Mouse (Mus musculus) lung, embryonic 15.5 days (tissue): ENCODE data around the gene Tmem232. TPM values are rescaled to one million over a fixed set of nuclear protein-coding genes. Genes with fewer than 3 reads are reported as not detected.
"Not testable (repeated sequence)": the region's sequence is repeated elsewhere in the genome, so short reads cannot be mapped to it uniquely, and the experiment has no call there.

ENCODE experiments used
- ATAC-seq: fragments of 200-750 bp; cut with Nextera tagmentation; 2 replicates; pipeline ENCODE4 v1.8.0; 2017; ENCODE audit warnings: moderate number of reproducible peaks, borderline replicate concordance; ENCODE audit not compliant: low FRiP score, low TSS enrichment; ENCODE audit errors: extremely low read depth
- H3K27ac ChIP-seq: fragments of 300-500 bp; sonication (generic); 2 replicates; pipeline ENCODE4 v1.5.1; 2015; ENCODE audit warnings: moderate library complexity, mild to moderate bottlenecking, inconsistent platforms
- H3K27me3 ChIP-seq: fragments of 300-500 bp; sonication (generic); 2 replicates; pipeline ENCODE4 v1.6.1; 2015; ENCODE audit warnings: inconsistent platforms
- H3K36me3 ChIP-seq: fragments of 300-500 bp; sonication (generic); 2 replicates; pipeline ENCODE4 v1.6.1; 2015; ENCODE audit warnings: inconsistent platforms
- H3K4me1 ChIP-seq: fragments of 300-500 bp; sonication (generic); 2 replicates; pipeline ENCODE4 v1.6.1; 2015; ENCODE audit warnings: inconsistent platforms
- H3K4me2 ChIP-seq: fragments of 300-500 bp; sonication (generic); 2 replicates; pipeline ENCODE4 v1.6.1; 2015; ENCODE audit warnings: inconsistent platforms, mild to moderate bottlenecking, moderate library complexity
- H3K4me3 ChIP-seq: fragments of 300-500 bp; sonication (generic); 2 replicates; pipeline ENCODE4 v1.5.1; 2015; ENCODE audit warnings: mild to moderate bottlenecking, inconsistent platforms
- H3K9ac ChIP-seq: fragments of 300-500 bp; sonication (generic); 2 replicates; pipeline ENCODE4 v1.6.1; 2015; ENCODE audit warnings: inconsistent platforms
- H3K9me3 ChIP-seq: fragments of 300-500 bp; sonication (generic); 2 replicates; pipeline ENCODE4 v1.6.1; 2016; ENCODE audit warnings: inconsistent platforms
- WGBS: fragments of 180-500 bp; shearing (Covaris S2); methylation state at CpG from one replicate; pipeline ENCODE4 v1.1.7; 2015; 5-methylcytosine and 5-hydroxymethylcytosine counted together
- polyA plus RNA-seq: library from polyadenylated mRNA; unstranded; fragments of >200 nt; fragmentation: Nextera tagmentation; extraction: Ambion mirVana; gene quantifications from 2 replicates; pipeline ENCODE4 v1.2.1, GENCODE M21; 2015

The Tmem232 gene
- polyA plus RNA-seq, 1 experiment from 2014 or later, result 0.34 TPM

DNA sequence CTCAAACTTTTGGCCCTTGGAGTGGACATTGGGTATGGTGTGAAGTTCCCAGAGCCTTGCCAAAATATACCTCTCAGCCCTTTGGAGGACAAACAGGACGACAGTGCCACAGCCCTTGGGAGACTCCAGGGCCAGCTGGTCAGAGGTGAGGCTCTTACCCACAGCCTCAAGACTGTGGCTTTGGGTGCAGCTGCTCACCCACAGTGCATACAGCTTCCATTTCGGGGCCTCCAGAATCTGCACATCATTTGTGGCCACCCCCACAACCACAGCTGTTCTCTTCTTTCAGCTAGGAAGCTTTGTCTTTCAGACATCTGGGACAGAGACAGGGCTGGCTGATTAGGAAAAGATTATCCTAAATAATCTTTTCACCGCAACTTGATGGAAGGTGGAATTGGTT lies 27.1 kb downstream of the Tmem232 start:
- no peak for ATAC-seq

DNA sequence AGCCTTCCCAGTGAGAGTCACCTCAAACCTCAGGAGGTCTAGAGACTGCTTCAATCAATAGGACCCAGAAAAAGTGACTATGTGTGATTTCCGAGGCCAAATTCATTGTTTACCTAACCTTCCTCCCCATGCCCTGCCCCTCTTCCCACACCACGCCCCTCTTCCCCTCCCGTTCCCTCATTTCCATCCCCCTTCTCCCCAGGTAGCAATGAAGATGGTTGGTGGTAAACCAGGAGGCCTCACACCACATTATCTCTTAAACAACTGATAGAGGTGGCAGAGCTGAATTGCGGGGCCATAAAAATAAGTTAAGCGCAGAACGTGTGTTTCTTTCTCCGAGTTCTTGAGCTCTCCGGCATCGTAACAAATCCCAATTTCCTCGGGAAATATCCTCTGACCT lies 55.9 kb downstream of the Tmem232 start:
- Histone ChIP-seq H3K9me3 (no peaks in the 10 kb centered on the region), H3K9ac (no peak overlapping the region), H3K27me3 (no peaks in the 10 kb centered on the region), H3K4me1 (no peaks in the 10 kb centered on the region), H3K4me2 (no peak overlapping the region), H3K27ac (no peak overlapping the region), H3K36me3 (no peaks in the 10 kb centered on the region), H3K4me3 (no peak overlapping the region)
- 53% methylated on average over 10 of the region's 10 CpGs for WGBS
- ATAC-seq, result no peak

More for the DNA sequence above, 27.1 kb downstream of the Tmem232 start:
- Histone ChIP-seq H3K4me3 (no peak overlapping the region), H3K4me1 (no peaks in the 10 kb centered on the region), H3K9ac (no peak overlapping the region), H3K27ac (no peak overlapping the region), H3K36me3 (no peaks in the 10 kb centered on the region), H3K27me3 (no peaks in the 10 kb centered on the region), H3K9me3 (no peaks in the 10 kb centered on the region), H3K4me2 (no peak overlapping the region)
- 77% methylated on average over 3 of the region's 3 CpGs for WGBS

DNA sequence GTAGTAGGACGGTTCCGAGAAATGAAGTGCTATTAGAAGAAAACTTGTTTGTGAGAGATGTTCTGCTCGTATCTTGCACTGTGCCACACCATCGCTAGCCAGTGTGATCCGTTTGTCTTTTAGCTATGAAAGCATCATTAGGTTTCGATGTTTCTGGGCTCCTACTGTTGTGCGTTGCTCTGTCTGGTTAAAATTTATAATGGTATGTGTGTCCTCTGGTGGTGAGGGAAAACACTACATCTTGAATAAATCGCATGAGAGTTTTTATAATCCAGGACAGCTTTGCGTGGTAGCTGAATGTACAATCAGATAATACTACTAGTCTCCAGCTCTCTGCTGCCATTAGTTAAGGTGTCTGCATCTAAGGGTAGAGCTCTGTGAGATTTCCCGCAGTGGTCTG lies 63.8 kb downstream of the Tmem232 start:
- H3K27ac ChIP-seq, result no peak overlapping the region
- no peak for ATAC-seq
- WGBS, result 91% methylated on average over 10 of the region's 10 CpGs
- no peaks in the 10 kb centered on the region for H3K36me3 ChIP-seq
- H3K4me3 ChIP-seq, result no peak overlapping the region
- H3K4me1 ChIP-seq, result no peaks in the 10 kb centered on the region
- no peak overlapping the region for H3K4me2 ChIP-seq
- no peak overlapping the region for H3K9ac ChIP-seq
- no peaks in the 10 kb centered on the region for H3K9me3 ChIP-seq
- no peaks in the 10 kb centered on the region for H3K27me3 ChIP-seq

DNA sequence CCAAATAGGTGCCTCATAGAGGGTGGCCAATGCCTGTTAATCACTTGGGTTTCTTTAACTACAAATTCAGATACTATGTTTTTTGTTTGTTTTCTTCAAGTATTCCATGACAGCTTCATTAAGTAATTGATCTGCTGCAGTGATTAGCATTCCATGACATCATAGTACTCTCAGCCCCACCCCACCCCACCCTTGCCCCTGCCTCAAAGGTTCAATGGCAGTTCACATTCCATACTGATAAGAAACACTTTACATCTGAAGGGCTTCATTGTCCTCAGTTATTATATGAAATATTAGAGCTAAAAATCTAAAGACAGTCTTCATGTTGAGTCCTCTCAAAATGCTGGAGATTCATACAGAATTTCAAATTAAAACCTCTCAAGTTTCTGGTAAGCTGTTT lies 89.8 kb downstream of the Tmem232 start:
- Histone ChIP-seq H3K9me3 (no peaks in the 10 kb centered on the region), H3K27me3 (no peaks in the 10 kb centered on the region), H3K9ac (no peak overlapping the region), H3K27ac (no peak overlapping the region), H3K4me2 (no peak overlapping the region), H3K4me1 (no peaks in the 10 kb centered on the region), H3K4me3 (no peak overlapping the region), H3K36me3 (no peaks in the 10 kb centered on the region)
- ATAC-seq, result no peak; the same call in 1 of the 2 replicates

DNA sequence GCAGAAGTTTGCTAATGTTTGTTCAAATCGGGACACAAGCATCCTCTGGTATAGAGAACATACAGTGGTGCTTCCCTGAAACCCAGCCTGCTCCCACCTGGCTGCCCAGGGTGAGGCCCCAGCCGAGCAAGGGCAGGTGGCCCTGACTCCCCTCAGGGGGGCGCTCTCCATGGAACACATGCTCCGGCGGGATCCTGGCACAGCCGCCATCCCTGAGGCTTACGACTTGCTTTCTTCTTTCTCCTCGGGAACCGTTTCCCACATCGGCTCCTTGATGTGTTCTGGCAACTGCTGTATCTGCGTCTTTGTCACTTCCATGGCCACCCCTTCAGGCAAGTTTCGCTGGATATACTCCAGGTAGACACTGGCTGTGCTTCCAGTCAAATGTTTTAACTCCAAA lies 102.7 kb downstream of the Tmem232 start:
- not testable (repeated sequence) for H3K27ac ChIP-seq, H3K9me3 ChIP-seq, H3K9ac ChIP-seq, H3K36me3 ChIP-seq, H3K4me1 ChIP-seq, H3K27me3 ChIP-seq, H3K4me2 ChIP-seq, H3K4me3 ChIP-seq, ATAC-seq
- WGBS, result 84% methylated on average over 12 of the region's 12 CpGs

DNA sequence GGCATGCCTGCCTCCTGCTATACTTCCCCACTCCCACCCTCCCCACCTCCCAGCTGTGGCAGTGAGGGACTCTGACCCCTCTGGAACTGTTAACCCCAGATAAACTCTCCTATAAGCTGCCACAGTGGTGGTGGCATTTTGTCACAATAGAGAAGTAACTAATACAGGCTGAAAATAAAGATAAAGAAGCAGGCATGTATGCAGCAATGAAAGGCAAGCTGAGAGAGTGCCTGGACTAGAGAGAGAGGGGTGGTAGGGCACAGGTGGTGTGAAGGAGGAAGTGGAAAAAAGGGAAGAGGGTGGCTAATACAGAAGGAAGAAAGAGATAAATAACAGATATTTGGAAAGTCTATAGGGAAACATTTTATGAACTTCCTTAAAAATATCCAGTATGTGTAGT lies 121.5 kb downstream of the Tmem232 start:
- Histone ChIP-seq H3K4me1 (no peaks in the 10 kb centered on the region), H3K27ac (no peak overlapping the region), H3K4me2 (no peak overlapping the region), H3K27me3 (no peaks in the 10 kb centered on the region), H3K4me3 (no peak overlapping the region), H3K9ac (no peak overlapping the region), H3K9me3 (no peaks in the 10 kb centered on the region), H3K36me3 (no peaks in the 10 kb centered on the region)
- no peak for ATAC-seq

DNA sequence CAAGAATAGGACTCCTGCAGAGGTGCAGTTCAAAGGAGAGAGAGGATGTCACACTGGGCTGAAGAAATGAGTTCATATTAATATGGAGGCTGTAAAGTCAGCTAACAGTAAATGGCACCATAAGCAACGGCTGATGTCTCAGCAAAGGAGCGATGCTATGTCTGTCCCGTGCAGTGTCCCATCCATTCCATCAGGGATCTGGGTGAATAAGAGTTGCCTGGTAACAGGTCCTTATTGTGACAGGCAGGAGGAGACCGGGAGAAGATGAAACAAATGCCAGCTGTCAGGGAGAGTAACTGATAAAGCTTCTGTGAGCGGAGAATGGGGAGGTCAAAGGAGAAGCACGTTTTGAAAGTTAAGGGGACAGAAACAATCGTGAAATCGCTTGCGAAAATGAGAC lies 135.3 kb downstream of the Tmem232 start:
- H3K27me3 ChIP-seq, result no peaks in the 10 kb centered on the region
- no peak overlapping the region for H3K27ac ChIP-seq
- no peak overlapping the region for H3K9ac ChIP-seq
- no peaks in the 10 kb centered on the region for H3K36me3 ChIP-seq
- H3K4me3 ChIP-seq, result no peak overlapping the region
- no peaks in the 10 kb centered on the region for H3K9me3 ChIP-seq
- ATAC-seq, result no peak
- no peaks in the 10 kb centered on the region for H3K4me1 ChIP-seq
- no peak overlapping the region for H3K4me2 ChIP-seq
- WGBS, result 41% methylated on average over 9 of the region's 9 CpGs

DNA sequence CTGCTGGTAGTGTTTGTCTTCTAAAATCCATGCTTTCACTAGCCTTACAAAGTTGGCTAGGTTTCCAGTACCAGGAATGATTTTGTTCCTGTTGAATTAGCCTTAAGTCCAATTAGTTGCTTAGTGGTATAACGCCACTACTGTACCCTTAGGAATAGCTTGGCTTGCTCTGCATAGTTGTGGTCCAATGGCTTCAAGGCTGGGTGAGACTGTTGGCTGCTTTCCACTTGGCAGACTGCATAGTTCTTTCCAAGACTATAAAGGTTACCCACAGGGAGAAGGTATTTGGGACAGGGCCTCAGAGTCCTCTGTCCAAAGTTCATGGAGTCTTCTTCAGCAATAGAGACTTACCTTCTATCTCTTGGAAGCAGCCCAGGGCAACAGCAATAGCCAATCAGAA lies 139.7 kb downstream of the Tmem232 start:
- no peak overlapping the region for H3K4me3 ChIP-seq
- H3K4me2 ChIP-seq, result no peak overlapping the region
- H3K36me3 ChIP-seq, result no peaks in the 10 kb centered on the region
- no peaks in the 10 kb centered on the region for H3K4me1 ChIP-seq
- no peaks in the 10 kb centered on the region for H3K27me3 ChIP-seq
- ATAC-seq, result no peak
- H3K9ac ChIP-seq, result no peak overlapping the region
- 78% methylated on average over 1 of the region's 1 CpGs for WGBS
- H3K27ac ChIP-seq, result no peak overlapping the region
- H3K9me3 ChIP-seq, result no peaks in the 10 kb centered on the region

DNA sequence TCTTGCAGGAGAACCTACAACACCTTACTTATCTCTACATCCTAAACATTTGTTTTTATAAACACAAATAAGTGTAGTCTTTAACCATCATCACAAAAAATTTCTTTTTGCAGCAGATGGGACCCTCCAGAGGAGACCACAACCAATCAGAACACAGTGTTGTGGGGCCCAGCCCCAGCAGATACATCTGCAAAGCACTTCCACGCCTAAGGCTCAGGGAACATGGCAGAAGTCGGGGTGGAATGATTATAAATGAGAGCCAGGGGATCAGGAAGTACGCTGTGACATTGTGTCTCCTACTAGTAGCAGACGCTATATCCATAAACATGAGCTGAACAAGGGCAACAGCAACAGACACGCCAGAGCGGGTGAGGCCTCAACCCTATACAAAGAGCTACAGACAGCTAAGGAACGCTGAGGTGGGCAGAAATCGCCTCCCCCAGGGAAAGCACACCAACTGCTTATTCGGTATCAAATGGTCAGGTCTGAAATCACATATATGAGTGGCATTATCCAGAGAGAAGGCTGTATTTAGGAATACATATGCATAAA lies 156.1 kb downstream of the Tmem232 start:
- no peak overlapping the region for H3K4me3 ChIP-seq
- 79% methylated on average over 9 of the region's 9 CpGs for WGBS
- H3K27me3 ChIP-seq, result no peaks in the 10 kb centered on the region
- H3K36me3 ChIP-seq, result no peaks in the 10 kb centered on the region
- H3K9ac ChIP-seq, result no peak overlapping the region
- no peaks in the 10 kb centered on the region for H3K4me1 ChIP-seq
- no peak overlapping the region for H3K4me2 ChIP-seq
- no peak for ATAC-seq
- H3K27ac ChIP-seq, result no peak overlapping the region
- no peaks in the 10 kb centered on the region for H3K9me3 ChIP-seq

DNA sequence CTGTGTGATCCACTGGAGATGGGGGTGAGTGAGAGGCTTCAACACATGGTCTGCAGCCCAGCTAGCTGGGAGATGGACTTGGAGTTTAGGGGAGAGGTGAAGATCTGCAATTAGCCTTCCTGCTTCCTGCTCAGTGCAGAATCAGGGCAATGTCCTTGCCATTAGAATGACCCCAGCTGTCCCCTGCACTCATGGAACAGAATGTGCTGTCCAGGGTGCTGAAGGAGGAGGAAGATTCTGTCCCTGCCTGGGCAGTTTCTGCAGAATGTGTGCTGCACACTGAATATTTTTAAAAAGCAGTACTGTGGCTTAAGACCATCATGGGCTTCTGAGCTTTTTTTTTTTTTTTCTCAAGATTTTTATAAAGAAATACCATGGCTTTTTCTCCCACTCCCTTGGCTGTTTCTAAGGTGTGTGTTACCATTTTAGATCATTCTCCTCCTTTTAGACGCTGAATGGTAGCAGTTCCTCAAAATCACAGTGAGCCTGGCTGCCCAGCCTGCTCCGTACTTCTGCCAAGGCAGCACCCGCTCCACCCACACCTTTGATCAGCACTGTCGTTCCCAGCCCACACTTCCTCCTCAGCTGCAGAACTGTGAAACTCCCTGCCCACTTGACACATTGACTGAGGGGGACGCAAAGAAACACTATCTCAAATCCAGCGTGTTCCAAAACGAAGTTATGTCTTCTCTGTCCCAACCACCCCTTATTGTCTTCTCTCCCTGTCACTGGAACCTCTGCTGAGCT lies 170.4 kb downstream of the Tmem232 start:
- no peak overlapping the region for H3K4me3 ChIP-seq
- WGBS, result 28% methylated on average over 7 of the region's 7 CpGs
- no peaks in the 10 kb centered on the region for H3K4me1 ChIP-seq
- H3K9ac ChIP-seq, result no peak overlapping the region
- H3K27me3 ChIP-seq, result no peaks in the 10 kb centered on the region
- no peaks in the 10 kb centered on the region for H3K9me3 ChIP-seq
- H3K36me3 ChIP-seq, result no peaks in the 10 kb centered on the region
- no peak for ATAC-seq
- H3K4me2 ChIP-seq, result no peak overlapping the region
- no peak overlapping the region for H3K27ac ChIP-seq

DNA sequence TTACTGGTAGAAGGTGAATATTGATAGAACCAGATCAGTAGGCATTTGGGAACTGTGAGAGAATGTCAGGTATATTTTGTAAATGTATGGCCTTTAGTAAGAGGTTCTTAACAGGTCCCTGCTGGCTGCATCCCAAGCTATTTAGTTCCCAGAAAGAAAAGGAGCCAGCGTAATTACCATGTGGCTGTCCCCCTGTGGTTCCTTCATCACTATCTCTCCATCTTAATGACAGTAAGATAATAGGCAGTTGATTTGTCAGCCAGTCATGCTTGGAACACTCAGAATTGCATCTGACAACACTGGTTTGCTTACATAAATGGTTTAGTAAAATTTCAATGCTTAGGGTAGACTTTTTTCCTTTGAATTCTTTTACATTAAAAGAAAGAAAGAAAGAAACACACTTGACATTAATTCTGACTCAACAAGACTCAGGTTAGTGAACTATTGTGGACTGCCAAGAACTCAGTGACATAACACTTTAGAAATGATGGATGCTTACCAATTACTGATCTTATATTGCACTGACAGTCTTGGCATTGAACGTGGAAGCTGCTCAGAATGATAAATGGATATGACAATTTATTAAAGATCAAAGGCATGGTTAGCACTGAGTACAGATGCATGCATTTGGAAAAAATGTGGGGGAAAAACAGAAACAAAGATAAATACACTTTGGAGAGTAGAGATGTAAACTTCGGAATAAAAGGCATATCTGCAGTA lies 174.9 kb downstream of the Tmem232 start:
- Histone ChIP-seq H3K9me3 (no peaks in the 10 kb centered on the region), H3K36me3 (no peaks in the 10 kb centered on the region), H3K27me3 (no peaks in the 10 kb centered on the region), H3K4me3 (no peak overlapping the region), H3K27ac (no peak overlapping the region), H3K9ac (no peak overlapping the region), H3K4me2 (no peak overlapping the region), H3K4me1 (no peaks in the 10 kb centered on the region)
- ATAC-seq, result no peak
- 54% methylated on average over 3 of the region's 3 CpGs for whole genome bisulfite sequencing

DNA sequence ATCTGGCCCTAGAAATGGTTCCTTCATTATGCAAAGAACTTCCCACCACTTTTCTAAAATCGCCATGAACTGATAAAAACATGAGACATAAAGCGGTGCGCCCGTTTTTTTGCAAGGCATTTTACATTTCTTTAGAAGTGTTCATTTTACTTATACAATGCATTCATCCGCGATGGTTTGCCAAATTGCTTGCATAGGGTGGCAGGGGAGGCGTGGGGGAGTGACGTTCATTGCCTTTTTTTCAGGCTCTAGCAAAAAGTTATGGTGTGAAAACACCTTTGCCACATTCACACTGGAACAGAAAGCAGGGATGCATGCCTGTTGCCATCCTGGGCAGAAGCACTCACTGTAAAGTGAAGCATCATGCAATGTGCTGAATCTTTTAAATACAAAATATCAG lies 188.7 kb downstream of the Tmem232 start:
- no peaks in the 10 kb centered on the region for H3K9me3 ChIP-seq
- no peaks in the 10 kb centered on the region for H3K4me1 ChIP-seq
- ATAC-seq, result no peak
- H3K9ac ChIP-seq, result no peak overlapping the region
- WGBS, result 83% methylated on average over 8 of the region's 8 CpGs
- no peak overlapping the region for H3K4me2 ChIP-seq
- H3K27ac ChIP-seq, result no peak overlapping the region
- no peaks in the 10 kb centered on the region for H3K27me3 ChIP-seq
- H3K4me3 ChIP-seq, result no peak overlapping the region
- H3K36me3 ChIP-seq, result no peaks in the 10 kb centered on the region
